Mouse (Mus musculus) 3T3-L1 (cell line): Measurements from ENCODE around the gene Gm13691.
"Not testable (repeated sequence)": the region's sequence is repeated elsewhere in the genome, so short reads cannot be mapped to it uniquely, and the experiment has no call there.

ENCODE experiments used
- DNase-seq: peaks from one replicate; pipeline ENCODE4 v3.0.0-alpha.2; 2015; ENCODE audit warnings: low read depth, low spot score

Gene Gm13691

GRCm38 (mm10) chr2:83990253-83990652 lies at the start of gene Gm13691:
Gene Gm13691, plus strand, starts transcription at chr2:83990553.
- DNase-seq, result not testable (repeated sequence)

GRCm38 (mm10) chr2:83940931-83941361 lies 49.4 kb upstream of the Gm13691 start, which contains the start of gene Zswim2:
Gene Zswim2, minus strand, starts transcription at chr2:83941228.
- no peak for DNase-seq

GRCm38 (mm10) chr2:83941378-83941777 lies 49.0 kb upstream of the Gm13691 start:
- DNase-seq, result no peak

GRCm38 (mm10) chr2:83941792-83942191 lies 48.6 kb upstream of the Gm13691 start:
- DNase-seq, result no peak

- DNase-seq, result not testable (repeated sequence)
Measured at GRCm38 (mm10) chr2:83955393-83955792, 35.0 kb upstream of the Gm13691 start, which contains the start of gene Gm13698. Gene Gm13698, plus strand, starts transcription at chr2:83955693.

- DNase-seq, result not testable (repeated sequence)
Measured at GRCm38 (mm10) chr2:83961203-83961602, 29.1 kb upstream of the Gm13691 start, which contains the start of gene Gm13693. Gene Gm13693, plus strand, starts transcription at chr2:83961503.

- DNase-seq, result not testable (repeated sequence)
Measured at GRCm38 (mm10) chr2:83967013-83967412, 23.3 kb upstream of the Gm13691 start, which contains the start of gene Gm13695. Gene Gm13695, plus strand, starts transcription at chr2:83967313.

- not testable (repeated sequence) for DNase-seq
Measured at GRCm38 (mm10) chr2:83972823-83973222, 17.5 kb upstream of the Gm13691 start, which contains the start of gene Gm13696. Gene Gm13696, plus strand, starts transcription at chr2:83973123.

GRCm38 (mm10) chr2:83978633-83979032 lies 11.7 kb upstream of the Gm13691 start, which contains the start of gene Gm13694:
Gene Gm13694, plus strand, starts transcription at chr2:83978933.
- not testable (repeated sequence) for DNase-seq

GRCm38 (mm10) chr2:83984443-83984842 lies 5.9 kb upstream of the Gm13691 start, which contains the start of gene Gm13697:
Gene Gm13697, plus strand, starts transcription at chr2:83984743.
- DNase-seq, result not testable (repeated sequence)

- DNase-seq, result not testable (repeated sequence)
Measured at GRCm38 (mm10) chr2:83993639-83994255, 3.4 kb downstream of the Gm13691 start.

GRCm38 (mm10) chr2:83994526-83994925 lies 4.2 kb downstream of the Gm13691 start:
- DNase-seq, result not testable (repeated sequence)

GRCm38 (mm10) chr2:84008913-84009312 lies 18.6 kb downstream of the Gm13691 start:
- no peak for DNase-seq

GRCm38 (mm10) chr2:84009818-84010217 lies 19.5 kb downstream of the Gm13691 start:
- no peak for DNase-seq

- no peak for DNase-seq
Measured at GRCm38 (mm10) chr2:84014572-84014971, 24.2 kb downstream of the Gm13691 start.

GRCm38 (mm10) chr2:84016291-84016690 lies 25.9 kb downstream of the Gm13691 start:
- DNase-seq, result not testable (repeated sequence)

- DNase-seq, result peak; percentile 88
Measured at GRCm38 (mm10) chr2:84018330-84018729, 28.0 kb downstream of the Gm13691 start.

GRCm38 (mm10) chr2:84019519-84020305 lies 29.4 kb downstream of the Gm13691 start:
- DNase-seq, result no peak

GRCm38 (mm10) chr2:84021930-84022329 lies 31.6 kb downstream of the Gm13691 start:
- DNase-seq, result no peak

- peak; percentile 30 for DNase-seq
Measured at GRCm38 (mm10) chr2:84022905-84023304, 32.6 kb downstream of the Gm13691 start.

- no peak for DNase-seq
Measured at GRCm38 (mm10) chr2:84023319-84023718, 33.0 kb downstream of the Gm13691 start.

- no peak for DNase-seq
Measured at GRCm38 (mm10) chr2:84025217-84025616, 34.9 kb downstream of the Gm13691 start.
